Mouse (Mus musculus) liver, embryonic 18 days (tissue): ENCODE results near the gene Cyp4a12a. TPM values are rescaled to one million over a fixed set of nuclear protein-coding genes. Genes with fewer than 3 reads are reported as not detected.

Experiments used
- polyA plus RNA-seq: library from polyadenylated mRNA; depleted of rRNA; stranded (reverse); fragments of >200 nt; gene quantifications from 2 replicates; pipeline ENCODE4 v1.2.3, GENCODE M21; 2012; rRNA removed

Cyp4a12a gene
- polyA plus RNA-seq = 19.0 and 50.7 TPM in 2 replicates

DNA sequence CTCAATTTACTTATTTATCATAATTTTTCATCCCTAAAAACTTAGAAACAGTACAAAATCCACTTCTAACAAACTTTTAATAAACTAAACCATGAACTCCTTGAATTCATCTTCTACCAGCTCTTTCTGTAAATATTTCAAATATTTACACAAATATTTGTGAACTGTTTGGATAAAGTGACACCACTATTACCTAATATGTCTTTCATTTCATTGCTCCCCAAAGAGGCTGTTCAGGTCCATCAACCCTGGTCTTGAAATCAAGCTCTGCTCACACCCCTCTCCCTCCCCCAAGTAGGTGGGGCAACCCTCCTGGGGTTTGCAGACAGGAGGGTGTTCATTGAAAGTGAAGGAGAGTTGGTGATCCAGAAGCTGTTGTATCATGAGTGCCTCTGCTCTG is at the start of gene Cyp4a12a:
Cyp4a12a (plus strand) TSS at position 301 of the 400 bp plus-strand sequence.

Other genes with a start within 250 kb of the Cyp4a12a start
- gene Tal1, start 242.6 kb upstream of the Cyp4a12a start, polyA plus RNA-seq = 29.2 and 30.5 TPM in 2 replicates
- 29.9 and 35.6 TPM in 2 replicates for gene Pdzk1ip1, start 210.3 kb upstream of the Cyp4a12a start, polyA plus RNA-seq
- gene Cyp4x1, start 164.8 kb upstream of the Cyp4a12a start, polyA plus RNA-seq = 0.05 and 0.06 TPM in 2 replicates
- not detected in 2 replicates for gene Cyp4a29, start 57.0 kb upstream of the Cyp4a12a start, polyA plus RNA-seq
- gene Cyp4a12b, start 112.6 kb downstream of the Cyp4a12a start, polyA plus RNA-seq = 3.7 and 8.0 TPM in 2 replicates
- gene Cyp4a30b, start 153.6 kb downstream of the Cyp4a12a start, polyA plus RNA-seq = not detected in 2 replicates
- 174 and 262 TPM in 2 replicates for gene Cyp4a14, start 197.1 kb downstream of the Cyp4a12a start, polyA plus RNA-seq
- gene Cyp4a10, start 219.2 kb downstream of the Cyp4a12a start, polyA plus RNA-seq = 107 and 153 TPM in 2 replicates